Mouse (Mus musculus) C2C12 (cell line): ENCODE data around the gene Foxc2. TPM values are rescaled to one million over a fixed set of nuclear protein-coding genes. Genes with fewer than 3 reads are reported as not detected.

Experiments
- H3K27me3 ChIP-seq: one replicate; pipeline ENCODE4 v1.6.1; 2011; ENCODE audit not compliant: control insufficient read depth, insufficient read depth, insufficient read length
- H3K36me3 ChIP-seq: one replicate; pipeline ENCODE4 v1.6.1; 2011; ENCODE audit not compliant: control insufficient read depth, insufficient read depth
- H3K4me3 ChIP-seq: one replicate; pipeline ENCODE4 v1.5.1; 2011; ENCODE audit warnings: mild to moderate bottlenecking, control low read depth; ENCODE audit not compliant: poor library complexity, insufficient read depth, severe bottlenecking
- H3K79me2 ChIP-seq: one replicate; pipeline ENCODE4 v1.6.1; 2011; ENCODE audit not compliant: control insufficient read depth, insufficient read depth
- H3K79me3 ChIP-seq: one replicate; pipeline ENCODE4 v1.6.1; 2011; ENCODE audit warnings: low read depth, control low read depth
- H3ac ChIP-seq: one replicate; pipeline ENCODE3; 2011; ENCODE audit warnings: low read depth; ENCODE audit not compliant: control insufficient read depth, insufficient read length
- CEBPB ChIP-seq: IDR thresholded peaks from one replicate; pipeline ENCODE4 v1.6.1; 2011; ENCODE audit warnings: low read depth, mild to moderate bottlenecking, control low read depth, moderate library complexity
- CTCF ChIP-seq: IDR thresholded peaks from one replicate; pipeline ENCODE4 v1.5.1; 2011; ENCODE audit not compliant: control insufficient read depth, insufficient read depth, insufficient read length
- FOSL1 ChIP-seq: IDR thresholded peaks from one replicate; pipeline ENCODE4 v1.8.0; 2011; ENCODE audit warnings: mild to moderate bottlenecking, low read length; ENCODE audit not compliant: poor library complexity, insufficient read depth, severe bottlenecking
- MAX ChIP-seq: IDR thresholded peaks from one replicate; pipeline ENCODE4 v1.6.1; 2011; ENCODE audit warnings: mild to moderate bottlenecking, control low read depth
- MYOD1 ChIP-seq: IDR thresholded peaks from one replicate; pipeline ENCODE4 v1.6.1; 2011; ENCODE audit warnings: low read depth; ENCODE audit not compliant: control insufficient read depth, insufficient read length
- MYOG ChIP-seq: IDR thresholded peaks from one replicate; pipeline ENCODE4 v1.6.1; 2011; ENCODE audit not compliant: control insufficient read depth, insufficient read length; ENCODE audit errors: extremely low read depth
- USF1 ChIP-seq: IDR thresholded peaks from one replicate; pipeline ENCODE4 v1.6.1; 2011; ENCODE audit warnings: low read depth, mild to moderate bottlenecking, control low read depth, moderate library complexity
- polyA plus RNA-seq: library from polyadenylated mRNA; unstranded; fragments of >200 nt; fragmentation: generic; extraction: Trizol; gene quantifications from one replicate; pipeline ENCODE4 v1.2.1, GENCODE M21; 2012; ENCODE audit warnings: missing spikeins

The Foxc2 gene
- polyA plus RNA-seq, 1 experiment: 22.9 TPM

GRCm38 (mm10) chr8:121125311-121125876 lies 9.4 kb downstream of the Foxc2 start:
- H3K27me3 ChIP-seq: no peaks in the 10 kb centered on the region
- peak overlapping the region; percentile 71 for H3ac ChIP-seq
- peaks cover 48% of the 10 kb centered on the region for H3K79me2 ChIP-seq
- peaks cover 16% of the 10 kb centered on the region for H3K79me3 ChIP-seq
- TF ChIP-seq CTCF (peak; percentile 34), MYOD1 (no peak)
- H3K4me3 ChIP-seq: peak overlapping the region; percentile 37
- H3K36me3 ChIP-seq: peaks cover 26% of the 10 kb centered on the region

GRCm38 (mm10) chr8:121126191-121126590 lies 10.2 kb downstream of the Foxc2 start:
- TF ChIP-seq MAX (no peak), CEBPB (no peak), USF1 (no peak), MYOG (no peak), FOSL1 (no peak), CTCF (no peak), MYOD1 (no peak)
- H3ac ChIP-seq: peak overlapping the region; percentile 55
- no peaks in the 10 kb centered on the region for H3K27me3 ChIP-seq
- peaks cover 23% of the 10 kb centered on the region for H3K36me3 ChIP-seq
- peak overlapping the region; percentile 37 for H3K4me3 ChIP-seq
- H3K79me2 ChIP-seq: peaks cover 40% of the 10 kb centered on the region
- H3K79me3 ChIP-seq: peaks cover 9% of the 10 kb centered on the region

- TF ChIP-seq USF1 (no peak), MYOG (no peak), FOSL1 (no peak), MYOD1 (no peak), CTCF (no peak), MAX (no peak), CEBPB (no peak)
- no peaks in the 10 kb centered on the region for H3K27me3 ChIP-seq
Observed at GRCm38 (mm10) chr8:121126694-121127093, 10.7 kb downstream of the Foxc2 start.

GRCm38 (mm10) chr8:121127291-121127701 lies 11.3 kb downstream of the Foxc2 start:
- no peak for TF ChIP-seq MAX
- TF ChIP-seq USF1: no peak
- TF ChIP-seq CTCF: no peak
- no peak for TF ChIP-seq MYOD1
- no peak for TF ChIP-seq CEBPB
- no peak for TF ChIP-seq FOSL1
- no peak for TF ChIP-seq MYOG
- Histone ChIP-seq H3K36me3 (peaks cover 14% of the 10 kb centered on the region), H3K79me2 (peaks cover 29% of the 10 kb centered on the region), H3K27me3 (no peaks in the 10 kb centered on the region), H3K4me3 (no peak overlapping the region), H3K79me3 (no peaks in the 10 kb centered on the region), H3ac (no peak overlapping the region)

More at GRCm38 (mm10) chr8:121126694-121127093, 10.7 kb downstream of the Foxc2 start:
- Histone ChIP-seq H3K4me3 (no peak overlapping the region), H3ac (no peak overlapping the region), H3K36me3 (peaks cover 18% of the 10 kb centered on the region), H3K79me2 (peaks cover 35% of the 10 kb centered on the region), H3K79me3 (peaks cover 4% of the 10 kb centered on the region)

- Histone ChIP-seq H3K36me3 (peaks cover 8% of the 10 kb centered on the region), H3K79me3 (no peaks in the 10 kb centered on the region), H3K4me3 (no peak within 1 kb of the TSS), H3K27me3 (no peaks in the 10 kb centered on the region), H3ac (no peak within 1 kb of the TSS), H3K79me2 (peaks cover 23% of the 10 kb centered on the region)
- TF ChIP-seq CEBPB (no peak), USF1 (no peak), MYOG (no peak), MAX (no peak), MYOD1 (no peak), CTCF (no peak), FOSL1 (no peak)
Observed at GRCm38 (mm10) chr8:121127756-121128375, 11.9 kb downstream of the Foxc2 start, which contains the start of gene Foxl1. Gene Foxl1, plus strand, starts transcription at chr8:121127940.
